Mouse (Mus musculus): ENCODE results near the gene Pth1r.

GRCm38 (mm10) chr9:110748451-110748850 lies 1.5 kb upstream of the Pth1r start:
- no peak for TF ChIP-seq CTCF (IDR thresholded peaks at IDR 0.05; ENCODE audit: insufficient read depth, low read length)
- no peak for TF ChIP-seq POLR2A (IDR thresholded peaks at IDR 0.05; ENCODE audit: borderline replicate concordance, extremely low read depth, low read depth, low read length)

All from lung, adult 2 months (tissue).